Mouse (Mus musculus): ENCODE measurements around the gene Cux1. TPM values are rescaled to one million over a fixed set of nuclear protein-coding genes. Genes with fewer than 3 reads are reported as not detected.
A peak's percentile ranks its signal among the peaks of the same experiment; 100 is the strongest.

The Cux1 gene
- polyA plus RNA-seq (2014; fragmentation: Nextera tagmentation; extraction: Ambion mirVana), result 109 and 111 TPM in 2 replicates

DNA sequence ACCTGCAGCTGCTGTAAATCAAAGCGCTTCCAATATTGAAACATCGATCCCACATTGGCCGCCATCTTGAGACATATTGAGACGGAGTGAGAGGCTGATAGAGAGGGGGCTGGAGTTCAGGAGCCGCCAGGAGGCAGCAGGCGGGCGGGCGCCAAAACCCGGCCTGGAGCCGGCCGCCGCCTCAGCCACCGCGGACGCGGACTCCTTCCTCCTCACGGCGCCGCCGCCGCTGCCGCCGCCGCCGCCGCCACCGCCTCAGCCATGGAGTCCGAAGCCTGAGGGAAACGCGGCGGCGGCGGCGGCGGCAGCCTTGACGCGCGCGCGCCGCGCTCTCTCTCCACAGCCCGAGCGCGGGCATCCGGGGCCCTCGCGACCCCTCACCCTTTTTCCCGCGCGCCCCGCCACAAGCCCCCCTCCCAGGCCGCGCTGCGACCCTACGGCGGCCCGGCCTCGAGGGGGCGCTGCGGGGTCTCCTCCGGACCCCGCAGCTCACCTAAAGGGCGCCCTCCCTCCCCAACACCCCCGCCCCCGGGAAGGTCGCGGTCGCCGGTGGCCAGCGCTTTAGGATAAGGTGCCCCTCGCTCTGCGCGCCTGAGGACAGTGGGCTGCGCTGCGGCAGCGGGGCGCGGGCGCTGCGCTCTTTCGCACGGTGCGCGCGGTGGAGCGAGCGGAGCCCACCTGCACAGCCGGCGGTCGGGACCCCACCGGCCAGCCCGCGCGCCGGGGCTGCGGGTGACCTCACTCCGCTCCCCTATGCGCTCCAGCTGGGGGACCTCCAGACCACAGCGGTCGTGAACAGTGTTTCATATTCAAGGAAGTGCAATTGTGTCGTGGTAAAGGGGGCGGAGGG, at the start of gene Cux1:
Cux1 (minus strand) TSS at position 315 of the 850 bp plus-strand sequence.
- peaks cover 11% of the 10 kb centered on the region for H3K4me1 ChIP-seq (ENCODE audit: control insufficient read depth, insufficient read depth, low read length)
- H3K9ac ChIP-seq (ENCODE audit: low read length), result peak within 1 kb of the TSS; percentile 96
- DNase-seq (ENCODE audit: low spot score), result peak; percentile 89
- ATAC-seq (ENCODE audit: insufficient read depth, low FRiP score, low TSS enrichment), result peak; percentile 82
- H3K4me3 ChIP-seq (ENCODE audit: low read depth, low read length), result peak within 1 kb of the TSS; percentile 81
- H3K36me3 ChIP-seq (ENCODE audit: control insufficient read depth, insufficient read depth, low read length), result no peaks in the 10 kb centered on the region
- WGBS, result under 1% methylated on average over 49 of the region's 103 CpGs
- peak within 1 kb of the TSS; percentile 96 for H3K4me2 ChIP-seq (ENCODE audit: low read depth)
- H3K27me3 ChIP-seq (ENCODE audit: control insufficient read depth, insufficient read depth, low read length), result 0 out of 2 replicates have a peak, but pooled peaks cover 4% of the 10 kb centered on the region
- H3K9me3 ChIP-seq (ENCODE audit: control insufficient read depth, low read length), result no peaks in the 10 kb centered on the region
- H3K27ac ChIP-seq (ENCODE audit: low read depth, low read length), result peak within 1 kb of the TSS; percentile 92

DNA sequence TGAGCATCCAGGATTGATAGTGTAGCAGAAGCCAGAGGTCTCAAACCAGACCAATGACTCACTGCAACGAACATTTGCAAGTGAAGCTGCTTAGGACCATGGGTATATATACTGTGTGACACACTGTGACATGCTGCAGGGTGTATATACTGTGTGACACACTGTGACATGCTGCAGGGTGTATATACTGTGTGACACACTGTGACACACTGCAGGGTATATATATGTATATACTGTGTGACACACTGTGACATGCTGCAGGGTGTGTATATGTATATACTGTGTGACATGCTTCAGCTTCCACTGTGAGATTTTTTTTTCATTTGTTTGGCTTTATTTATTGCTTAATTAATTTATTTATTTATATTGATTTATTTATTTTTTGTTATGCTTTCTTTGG, 45.1 kb upstream of the Cux1 start:
- Histone ChIP-seq H3K9me3 (ENCODE audit: control insufficient read depth, low read length) (no peaks in the 10 kb centered on the region), H3K9ac (ENCODE audit: low read length) (no peak overlapping the region), H3K27me3 (ENCODE audit: control insufficient read depth, insufficient read depth, low read length) (no peaks in the 10 kb centered on the region), H3K4me2 (ENCODE audit: low read depth) (no peak overlapping the region), H3K4me1 (ENCODE audit: control insufficient read depth, insufficient read depth, low read length) (no peaks in the 10 kb centered on the region), H3K36me3 (ENCODE audit: control insufficient read depth, insufficient read depth, low read length) (no peaks in the 10 kb centered on the region), H3K4me3 (ENCODE audit: low read depth, low read length) (no peak overlapping the region), H3K27ac (ENCODE audit: low read depth, low read length) (no peak overlapping the region)
- 82% methylated on average over 1 of the region's 1 CpGs for WGBS
- ATAC-seq (ENCODE audit: insufficient read depth, low FRiP score, low TSS enrichment) (no peak), DNase-seq (ENCODE audit: low spot score) (no peak)

DNA sequence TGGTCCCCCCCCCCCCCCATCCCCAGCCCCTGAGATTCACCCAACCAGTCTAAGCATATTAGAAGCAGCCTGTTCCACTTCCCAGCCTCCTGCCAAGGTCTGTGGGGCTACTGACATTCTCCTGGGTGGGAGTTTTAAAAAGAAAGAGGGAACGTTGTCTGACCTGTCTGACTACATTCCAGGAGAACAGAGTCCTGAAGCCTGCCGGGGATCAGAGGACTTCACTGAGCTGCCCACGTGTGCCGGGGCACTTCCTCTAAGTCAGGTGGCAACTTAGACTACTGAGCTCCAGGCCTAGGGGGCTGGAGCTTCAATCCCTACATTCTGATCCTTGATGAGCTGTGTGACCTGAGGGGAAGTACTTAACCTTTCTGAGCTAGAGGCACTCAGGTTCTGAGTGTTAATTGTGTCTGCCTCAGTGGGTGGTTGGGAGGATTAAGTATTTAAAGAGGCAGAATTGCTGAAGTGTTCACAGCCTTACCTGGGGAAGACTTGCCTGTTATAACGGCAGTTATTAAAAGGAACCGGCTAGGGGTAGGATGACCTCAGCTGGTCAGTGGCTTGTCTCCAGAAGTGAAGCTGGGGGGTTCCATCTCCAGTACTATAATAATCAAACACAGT, 41.6 kb upstream of the Cux1 start:
- Histone ChIP-seq H3K9me3 (ENCODE audit: control insufficient read depth, low read length) (no peaks in the 10 kb centered on the region), H3K27me3 (ENCODE audit: control insufficient read depth, insufficient read depth, low read length) (no peaks in the 10 kb centered on the region), H3K4me3 (ENCODE audit: low read depth, low read length) (no peak overlapping the region), H3K4me2 (ENCODE audit: low read depth) (no peak overlapping the region), H3K9ac (ENCODE audit: low read length) (no peak overlapping the region), H3K4me1 (ENCODE audit: control insufficient read depth, insufficient read depth, low read length) (no peaks in the 10 kb centered on the region), H3K27ac (ENCODE audit: low read depth, low read length) (no peak overlapping the region), H3K36me3 (ENCODE audit: control insufficient read depth, insufficient read depth, low read length) (no peaks in the 10 kb centered on the region)
- ATAC-seq (ENCODE audit: insufficient read depth, low FRiP score, low TSS enrichment), result no peak
- no peak for DNase-seq (ENCODE audit: low spot score)
- 50% methylated on average over 6 of the region's 6 CpGs for WGBS

- Histone ChIP-seq H3K9me3 (ENCODE audit: control insufficient read depth, low read length) (no peaks in the 10 kb centered on the region), H3K27ac (ENCODE audit: low read depth, low read length) (no peak overlapping the region), H3K27me3 (ENCODE audit: control insufficient read depth, insufficient read depth, low read length) (no peaks in the 10 kb centered on the region), H3K9ac (ENCODE audit: low read length) (no peak overlapping the region), H3K4me2 (ENCODE audit: low read depth) (no peak overlapping the region), H3K4me3 (ENCODE audit: low read depth, low read length) (no peak overlapping the region), H3K36me3 (ENCODE audit: control insufficient read depth, insufficient read depth, low read length) (no peaks in the 10 kb centered on the region), H3K4me1 (ENCODE audit: control insufficient read depth, insufficient read depth, low read length) (no peaks in the 10 kb centered on the region)
- 78% methylated on average over 11 of the region's 11 CpGs for WGBS
- ATAC-seq (ENCODE audit: insufficient read depth, low FRiP score, low TSS enrichment) (no peak), DNase-seq (ENCODE audit: low spot score) (no peak)
Observed at GRCm38 (mm10) chr5:136605144-136605543, 37.9 kb upstream of the Cux1 start.

- Histone ChIP-seq H3K27me3 (ENCODE audit: control insufficient read depth, insufficient read depth, low read length) (no peaks in the 10 kb centered on the region), H3K4me1 (ENCODE audit: control insufficient read depth, insufficient read depth, low read length) (no peaks in the 10 kb centered on the region), H3K9ac (ENCODE audit: low read length) (no peak overlapping the region), H3K4me2 (ENCODE audit: low read depth) (no peak overlapping the region), H3K4me3 (ENCODE audit: low read depth, low read length) (no peak overlapping the region), H3K9me3 (ENCODE audit: control insufficient read depth, low read length) (no peaks in the 10 kb centered on the region), H3K36me3 (ENCODE audit: control insufficient read depth, insufficient read depth, low read length) (no peaks in the 10 kb centered on the region), H3K27ac (ENCODE audit: low read depth, low read length) (no peak overlapping the region)
- ATAC-seq (ENCODE audit: insufficient read depth, low FRiP score, low TSS enrichment), result no peak
- no peak for DNase-seq (ENCODE audit: low spot score)
- 83% methylated on average over 13 of the region's 13 CpGs for WGBS
Observed at GRCm38 (mm10) chr5:136603176-136603964, 36.1 kb upstream of the Cux1 start.

DNA sequence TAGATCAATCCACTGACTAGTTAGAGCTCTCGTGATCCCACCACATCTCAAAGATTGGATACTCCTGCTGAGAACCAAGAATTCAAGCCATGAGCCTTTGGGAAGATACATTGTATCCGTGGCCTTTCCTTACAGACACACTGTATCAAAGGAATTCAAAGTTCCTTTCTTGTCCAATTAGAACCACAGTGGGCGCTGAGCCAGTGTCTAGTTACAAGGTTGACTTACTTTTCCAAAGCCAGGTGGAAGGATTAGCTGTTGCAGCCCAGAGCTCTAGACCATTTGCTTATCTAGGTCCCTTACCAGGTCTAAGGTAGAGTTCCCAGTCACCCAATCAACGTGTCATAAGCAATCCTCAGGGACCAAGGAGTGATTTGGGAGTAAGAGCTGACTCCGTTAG, 33.2 kb upstream of the Cux1 start:
- no peaks in the 10 kb centered on the region for H3K9me3 ChIP-seq (ENCODE audit: control insufficient read depth, low read length)
- H3K4me1 ChIP-seq (ENCODE audit: control insufficient read depth, insufficient read depth, low read length), result no peaks in the 10 kb centered on the region
- no peak overlapping the region for H3K27ac ChIP-seq (ENCODE audit: low read depth, low read length)
- H3K9ac ChIP-seq (ENCODE audit: low read length), result no peak overlapping the region
- WGBS, result 82% methylated on average over 5 of the region's 5 CpGs
- no peak for ATAC-seq (ENCODE audit: insufficient read depth, low FRiP score, low TSS enrichment)
- no peak overlapping the region for H3K4me3 ChIP-seq (ENCODE audit: low read depth, low read length)
- H3K36me3 ChIP-seq (ENCODE audit: control insufficient read depth, insufficient read depth, low read length), result no peaks in the 10 kb centered on the region
- no peaks in the 10 kb centered on the region for H3K27me3 ChIP-seq (ENCODE audit: control insufficient read depth, insufficient read depth, low read length)
- H3K4me2 ChIP-seq (ENCODE audit: low read depth), result no peak overlapping the region
- no peak for DNase-seq (ENCODE audit: low spot score)

GRCm38 (mm10) chr5:136594896-136595540, 27.7 kb upstream of the Cux1 start:
- no peak overlapping the region for H3K27ac ChIP-seq (ENCODE audit: low read depth, low read length)
- 52% methylated on average over 8 of the region's 8 CpGs for WGBS
- ATAC-seq (ENCODE audit: insufficient read depth, low FRiP score, low TSS enrichment), result no peak
- no peaks in the 10 kb centered on the region for H3K36me3 ChIP-seq (ENCODE audit: control insufficient read depth, insufficient read depth, low read length)
- no peaks in the 10 kb centered on the region for H3K27me3 ChIP-seq (ENCODE audit: control insufficient read depth, insufficient read depth, low read length)
- no peak overlapping the region for H3K4me3 ChIP-seq (ENCODE audit: low read depth, low read length)
- no peaks in the 10 kb centered on the region for H3K4me1 ChIP-seq (ENCODE audit: control insufficient read depth, insufficient read depth, low read length)
- DNase-seq (ENCODE audit: low spot score), result no peak
- no peak overlapping the region for H3K9ac ChIP-seq (ENCODE audit: low read length)
- H3K9me3 ChIP-seq (ENCODE audit: control insufficient read depth, low read length), result no peaks in the 10 kb centered on the region
- H3K4me2 ChIP-seq (ENCODE audit: low read depth), result no peak overlapping the region

GRCm38 (mm10) chr5:136591816-136592499, 24.7 kb upstream of the Cux1 start:
- no peak overlapping the region for H3K27ac ChIP-seq (ENCODE audit: low read depth, low read length)
- no peak for ATAC-seq (ENCODE audit: insufficient read depth, low FRiP score, low TSS enrichment)

More at GRCm38 (mm10) chr5:136591816-136592499, 24.7 kb upstream of the Cux1 start:
- Histone ChIP-seq H3K4me1 (ENCODE audit: control insufficient read depth, insufficient read depth, low read length) (no peaks in the 10 kb centered on the region), H3K4me3 (ENCODE audit: low read depth, low read length) (no peak overlapping the region), H3K9ac (ENCODE audit: low read length) (no peak overlapping the region), H3K27me3 (ENCODE audit: control insufficient read depth, insufficient read depth, low read length) (no peaks in the 10 kb centered on the region), H3K4me2 (ENCODE audit: low read depth) (no peak overlapping the region), H3K36me3 (ENCODE audit: control insufficient read depth, insufficient read depth, low read length) (no peaks in the 10 kb centered on the region), H3K9me3 (ENCODE audit: control insufficient read depth, low read length) (no peaks in the 10 kb centered on the region)
- WGBS, result 89% methylated on average over 8 of the region's 8 CpGs
- DNase-seq (ENCODE audit: low spot score), result no peak
